ENCODE assay signal across 10 mouse cellular contexts in genomic region chr19:34825946-34826655, GRCm38 (mm10). TPM values are rescaled to one million over a fixed set of nuclear protein-coding genes. Genes with fewer than 3 reads are reported as not detected.
DNase-seq lines count a peak whose midpoint lies in the region; ATAC-seq lines count a peak whose summit lies in the region.
"Had no signal": no experiment of that assay in that cellular context is flagged by ENCODE, and none has a peak within 500 bp of the region (broad histone marks: within the 10 kb centered on the region; RNA-seq: fewer than 3 reads in every experiment).

No protein-coding gene starts in this region.

- H3K4me1 ChIP-seq in forebrain, embryonic 10.5 days, result no peaks in the 10 kb centered on the region
- no peaks in the 10 kb centered on the region for H3K4me1 ChIP-seq in forebrain, embryonic 12.5 days
- no peaks in the 10 kb centered on the region for H3K4me1 ChIP-seq in limb, embryonic 11.5 days (ENCODE audit: control insufficient read depth, insufficient read depth, low read length)
- no peaks in the 10 kb centered on the region for H3K4me1 ChIP-seq in neural tube, embryonic 14.5 days (ENCODE audit: control insufficient read depth, insufficient read depth, low read length)
- H3K4me1 ChIP-seq: neural tube, embryonic 12.5 days had no signal

- no peak for ATAC-seq in forebrain, embryonic 12.5 days (ENCODE audit: low FRiP score)
- peak; percentile 49 to 68 for ATAC-seq in hematopoietic stem cell, adult 5-6 weeks (replicated peaks in 1 of 2; ENCODE audit: insufficient read depth in 1 of 2, low FRiP score in 2 of 2, low TSS enrichment in 1 of 2, low read depth in 1 of 2, poor library complexity in 2 of 2, severe bottlenecking in 2 of 2)
- ATAC-seq in limb, embryonic 11.5 days (ENCODE audit: insufficient number of reproducible peaks, low FRiP score, low TSS enrichment, low read depth), result no peak
- ATAC-seq in neural tube, embryonic 14.5 days (ENCODE audit: low read depth), result peak; percentile 65; the same call in 1 of the 2 replicates

- no peak overlapping the region for H3K27ac ChIP-seq in forebrain, embryonic 10.5 days
- no peak overlapping the region for H3K27ac ChIP-seq in forebrain, embryonic 12.5 days
- H3K27ac ChIP-seq in limb, embryonic 11.5 days (replicated peaks; ENCODE audit: low read depth, low read length), result no peak overlapping the region
- no peak overlapping the region for H3K27ac ChIP-seq in neural tube, embryonic 14.5 days (ENCODE audit: low read depth, low read length)
- H3K27ac ChIP-seq: heart, embryonic 15.5 days; neural tube, embryonic 12.5 days had no signal

- H3K36me3 ChIP-seq in forebrain, embryonic 10.5 days (replicated peaks), result peaks cover 19% of the 10 kb centered on the region
- H3K36me3 ChIP-seq in forebrain, embryonic 12.5 days (replicated peaks), result peaks cover 10% of the 10 kb centered on the region; the same call in 1 of the 2 replicates
- peaks cover 2% of the 10 kb centered on the region; the same call in 1 of the 2 replicates for H3K36me3 ChIP-seq in limb, embryonic 11.5 days (ENCODE audit: control insufficient read depth, insufficient read depth, low read length)
- no peaks in the 10 kb centered on the region for H3K36me3 ChIP-seq in neural tube, embryonic 14.5 days (ENCODE audit: control insufficient read depth, insufficient read depth, low read length)
- H3K36me3 ChIP-seq: heart, embryonic 15.5 days had no signal

- no peaks in the 10 kb centered on the region for H3K27me3 ChIP-seq in forebrain, embryonic 10.5 days (ENCODE audit: poor library complexity, severe bottlenecking)
- no peaks in the 10 kb centered on the region for H3K27me3 ChIP-seq in forebrain, embryonic 12.5 days
- no peaks in the 10 kb centered on the region for H3K27me3 ChIP-seq in limb, embryonic 11.5 days (ENCODE audit: control insufficient read depth, insufficient read depth, low read length)
- H3K27me3 ChIP-seq in neural tube, embryonic 14.5 days (ENCODE audit: control insufficient read depth, insufficient read depth, low read length), result no peaks in the 10 kb centered on the region
- H3K27me3 ChIP-seq: heart, embryonic 15.5 days; neural tube, embryonic 12.5 days had no signal

- DNase-seq in forebrain, embryonic 10.5 days (ENCODE audit: extremely low spot score, low spot score), result peak; percentile 19
- DNase-seq in testis, postnatal 10 days (ENCODE audit: low spot score), result peak; percentile 70
- DNase-seq in testis, postnatal 14 days (ENCODE audit: low spot score), result no peak
- peak; percentile 62 to 71 for DNase-seq in cerebellum, postnatal 25 days
- DNase-seq in limb, embryonic 11.5 days (ENCODE audit: low spot score), result peak; percentile 60

- H3K4me2 ChIP-seq in forebrain, embryonic 12.5 days, result no peak overlapping the region
- H3K4me2 ChIP-seq in limb, embryonic 11.5 days (ENCODE audit: low read depth, severe bottlenecking), result no peak overlapping the region
- no peak overlapping the region for H3K4me2 ChIP-seq in neural tube, embryonic 14.5 days (ENCODE audit: low read depth, low read length)
- H3K4me2 ChIP-seq: heart, embryonic 15.5 days; neural tube, embryonic 12.5 days had no signal

- WGBS in forebrain, embryonic 10.5 days, result 75% methylated on average over 13 of the region's 13 CpGs
- WGBS in forebrain, embryonic 12.5 days, result 71% methylated on average over 13 of the region's 13 CpGs
- 72% methylated on average over 13 of the region's 13 CpGs for WGBS in limb, embryonic 11.5 days
- 79% methylated on average over 13 of the region's 13 CpGs for WGBS in neural tube, embryonic 14.5 days

- no peak overlapping the region for H3K4me3 ChIP-seq in forebrain, embryonic 10.5 days
- H3K4me3 ChIP-seq in forebrain, embryonic 12.5 days (replicated peaks), result no peak overlapping the region
- H3K4me3 ChIP-seq in limb, embryonic 11.5 days (ENCODE audit: low read depth, low read length), result no peak overlapping the region
- H3K4me3 ChIP-seq in neural tube, embryonic 14.5 days (ENCODE audit: low read depth, low read length), result no peak overlapping the region
- H3K4me3 ChIP-seq: heart, embryonic 15.5 days; neural tube, embryonic 12.5 days had no signal

- H3K9ac ChIP-seq in forebrain, embryonic 12.5 days, result no peak overlapping the region
- no peak overlapping the region for H3K9ac ChIP-seq in limb, embryonic 11.5 days (ENCODE audit: low read length)
- H3K9ac ChIP-seq in neural tube, embryonic 14.5 days (replicated peaks; ENCODE audit: low read depth, low read length), result no peak overlapping the region
- H3K9ac ChIP-seq: heart, embryonic 15.5 days; neural tube, embryonic 12.5 days had no signal

- H3K9me3 ChIP-seq in forebrain, embryonic 10.5 days, result no peaks in the 10 kb centered on the region
- no peaks in the 10 kb centered on the region for H3K9me3 ChIP-seq in forebrain, embryonic 12.5 days
- no peaks in the 10 kb centered on the region for H3K9me3 ChIP-seq in limb, embryonic 11.5 days (ENCODE audit: control insufficient read depth, low read length)
- H3K9me3 ChIP-seq in neural tube, embryonic 14.5 days (ENCODE audit: control insufficient read depth, low read length), result no peaks in the 10 kb centered on the region
- H3K9me3 ChIP-seq: heart, embryonic 15.5 days; neural tube, embryonic 12.5 days had no signal

RNA-seq across cellular contexts. Expression of gene Pank1, which starts 53.2 kb away (rescaled TPM):
- 7.3 TPM in 2 replicates for polyA plus RNA-seq in forebrain, embryonic 10.5 days (2016; fragmentation: Nextera tagmentation; extraction: Ambion mirVana)
- 9.2 and 9.9 TPM in 2 replicates for polyA plus RNA-seq in forebrain, embryonic 12.5 days (2016; fragmentation: Nextera tagmentation; extraction: Ambion mirVana)
- total RNA-seq in hematopoietic stem cell, adult 5-6 weeks (2017), result 9.2 and 12.1 TPM in 2 replicates
- polyA plus RNA-seq in limb, embryonic 11.5 days (2014; fragmentation: Nextera tagmentation; extraction: Ambion mirVana), result 10.4 and 10.8 TPM in 2 replicates
- 12.8 and 14.1 TPM in 2 replicates for polyA plus RNA-seq in neural tube, embryonic 14.5 days (2014; fragmentation: Nextera tagmentation; extraction: Ambion mirVana)

Comparison
In these comparisons a context has a peak if more than half of its experiments do, and no peak if none do; other contexts are left out.
1. ATAC-seq: peak in hematopoietic stem cell, adult 5-6 weeks (2 of 2) and neural tube, embryonic 14.5 days (single experiment); none in forebrain, embryonic 12.5 days (single experiment) and limb, embryonic 11.5 days (single experiment).